Mouse (Mus musculus) urinary bladder, postnatal 25 days (tissue): Measurements from ENCODE around the gene Gstt1.
A peak's percentile ranks its signal among the peaks of the same experiment; 100 is the strongest.
"Not testable (repeated sequence)": the region's sequence is repeated elsewhere in the genome, so short reads cannot be mapped to it uniquely, and the experiment has no call there.

Experiments
- DNase-seq: peaks from one replicate; pipeline ENCODE4 v3.0.0; 2022; ENCODE audit warnings: low spot score

The Gstt1 gene

GRCm38 (mm10) chr10:75798176-75798696, at the start of gene Gstt1:
Gene Gstt1, minus strand, starts transcription at chr10:75798584.
- DNase-seq: peak; percentile 61

- no peak for DNase-seq
These were observed 47.0 kb upstream of the Gstt1 start for GRCm38 (mm10) chr10:75845306-75845930.

- DNase-seq: no peak
These were observed 46.4 kb upstream of the Gstt1 start for GRCm38 (mm10) chr10:75844800-75845199.

GRCm38 (mm10) chr10:75843898-75844297, 45.5 kb upstream of the Gstt1 start:
- DNase-seq: not testable (repeated sequence)

GRCm38 (mm10) chr10:75839092-75839491, 40.7 kb upstream of the Gstt1 start:
- no peak for DNase-seq

- DNase-seq: peak; percentile 89
These were observed 38.9 kb upstream of the Gstt1 start, which contains the start of gene Gstt2 for GRCm38 (mm10) chr10:75837248-75837759. Gene Gstt2, minus strand, starts transcription at chr10:75837424.

- DNase-seq: no peak
These were observed 37.6 kb upstream of the Gstt1 start for GRCm38 (mm10) chr10:75835761-75836531.

- peak; percentile 59 for DNase-seq
These were observed 36.9 kb upstream of the Gstt1 start for GRCm38 (mm10) chr10:75835307-75835706.

GRCm38 (mm10) chr10:75834721-75835120, 36.3 kb upstream of the Gstt1 start:
- no peak for DNase-seq

GRCm38 (mm10) chr10:75834250-75834649, 35.9 kb upstream of the Gstt1 start:
- DNase-seq: peak; percentile 68

- DNase-seq: peak; percentile 19
These were observed 35.2 kb upstream of the Gstt1 start for GRCm38 (mm10) chr10:75833456-75834080.

- DNase-seq: peak; percentile 64
These were observed 34.0 kb upstream of the Gstt1 start for GRCm38 (mm10) chr10:75832272-75832895.

GRCm38 (mm10) chr10:75830275-75830670, 31.9 kb upstream of the Gstt1 start:
- DNase-seq: no peak

GRCm38 (mm10) chr10:75829529-75830274, 31.3 kb upstream of the Gstt1 start:
- no peak for DNase-seq

- DNase-seq: no peak
These were observed 30.1 kb upstream of the Gstt1 start for GRCm38 (mm10) chr10:75828500-75828931.

GRCm38 (mm10) chr10:75827668-75828360, 29.4 kb upstream of the Gstt1 start:
- no peak for DNase-seq

- no peak for DNase-seq
These were observed 26.1 kb upstream of the Gstt1 start for GRCm38 (mm10) chr10:75824530-75824929.

GRCm38 (mm10) chr10:75823782-75824181, 25.4 kb upstream of the Gstt1 start:
- DNase-seq: no peak

GRCm38 (mm10) chr10:75822443-75822842, 24.1 kb upstream of the Gstt1 start, which contains the start of gene Gstt4:
Gene Gstt4, minus strand, starts transcription at chr10:75822543.
- no peak for DNase-seq

- DNase-seq: no peak
These were observed 21.5 kb upstream of the Gstt1 start for GRCm38 (mm10) chr10:75819882-75820281.

GRCm38 (mm10) chr10:75818641-75819040, 20.3 kb upstream of the Gstt1 start:
- DNase-seq: no peak
